Mouse (Mus musculus): ENCODE data around the gene Lmbrd2. TPM values are rescaled to one million over a fixed set of nuclear protein-coding genes. Genes with fewer than 3 reads are reported as not detected.
"Not testable (repeated sequence)": the region's sequence is repeated elsewhere in the genome, so short reads cannot be mapped to it uniquely, and the experiment has no call there.

Lmbrd2 gene
- total RNA-seq, 1 experiment, result 24.1 TPM

GRCm38 (mm10) chr15:9198421-9198820 is 58.1 kb downstream of the Lmbrd2 start:
- Histone ChIP-seq H3K9ac (ENCODE audit: insufficient read depth, low read depth, low read length, poor library complexity, severe bottlenecking) (no peak overlapping the region), H3K4me3 (ENCODE audit: insufficient read depth in 1 of 2, low read depth in 1 of 2, low read length in 2 of 2, poor library complexity in 1 of 2, severe bottlenecking in 1 of 2) (no peak overlapping the region), H3K27ac (ENCODE audit: insufficient read depth, low read depth, low read length, poor library complexity, severe bottlenecking) (no peak overlapping the region), H3K9me3 (ENCODE audit: control insufficient read depth, insufficient read depth, low read depth, low read length) (no peaks in the 10 kb centered on the region), H3K4me1 (ENCODE audit: control insufficient read depth in 2 of 2, insufficient read depth in 2 of 2, low read length in 2 of 2, poor library complexity in 1 of 2) (no peaks in the 10 kb centered on the region), H3K36me3 (ENCODE audit: control insufficient read depth, insufficient read depth, low read length, poor library complexity, severe bottlenecking) (no peaks in the 10 kb centered on the region; the same call in 1 of the 2 replicates)
- TF ChIP-seq MAFK (IDR thresholded peaks at IDR 0.05; ENCODE audit: insufficient read depth, low read depth, low read length) (no peak), CHD2 (IDR thresholded peaks at IDR 0.05; ENCODE audit: low read depth, low read length) (no peak), HCFC1 (IDR thresholded peaks at IDR 0.05; ENCODE audit: borderline replicate concordance, insufficient read depth, low read length) (no peak), ZNF384 (IDR thresholded peaks at IDR 0.05; ENCODE audit: low read depth, low read length) (no peak), ZC3H11A (IDR thresholded peaks at IDR 0.05; ENCODE audit: borderline replicate concordance, low read depth, low read length) (no peak)
- no peak for DNase-seq (ENCODE audit: low read depth, low spot score)
- in situ Hi-C loops (cut with MboI; ENCODE audit: low sequenced_read_pairs in 2 of 2, unreplicated experiment in 2 of 2), result no loop called here

DNA sequence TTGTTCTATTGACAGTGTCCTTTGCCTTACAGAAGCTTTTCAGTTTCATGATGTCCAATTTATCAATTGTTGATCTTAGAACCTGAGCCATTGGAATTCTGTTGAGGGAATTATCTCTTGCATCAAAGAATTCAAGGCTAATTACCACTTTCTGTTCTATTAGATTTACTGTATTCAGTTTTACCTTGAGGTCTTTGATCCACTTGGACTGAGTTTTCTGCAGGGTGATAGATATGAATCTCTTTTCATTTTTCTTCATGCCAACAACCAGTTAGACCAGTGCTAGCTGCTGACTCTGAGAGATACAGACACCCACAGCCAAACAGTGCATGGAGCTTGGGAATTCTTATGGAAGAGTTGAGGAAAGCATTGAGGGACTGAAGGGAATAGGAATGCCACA is 71.5 kb downstream of the Lmbrd2 start:
- H3K4me1 ChIP-seq (ENCODE audit: control insufficient read depth in 2 of 2, insufficient read depth in 2 of 2, low read length in 2 of 2, poor library complexity in 1 of 2), result peaks cover 1 to 2% of the 10 kb centered on the region in 2 experiments; a peak in 1 of 4 replicates
- DNase-seq (ENCODE audit: low read depth, low spot score), result no peak
- no peak overlapping the region for H3K4me3 ChIP-seq (ENCODE audit: insufficient read depth in 1 of 2, low read depth in 1 of 2, low read length in 2 of 2, poor library complexity in 1 of 2, severe bottlenecking in 1 of 2)
- in situ Hi-C loops (cut with MboI; ENCODE audit: low sequenced_read_pairs in 2 of 2, unreplicated experiment in 2 of 2), result no loop called here
- no peaks in the 10 kb centered on the region for H3K36me3 ChIP-seq (ENCODE audit: control insufficient read depth, insufficient read depth, low read length, poor library complexity, severe bottlenecking)
- peaks cover 4% of the 10 kb centered on the region for H3K9me3 ChIP-seq (ENCODE audit: control insufficient read depth, insufficient read depth, low read depth, low read length)
- H3K9ac ChIP-seq (ENCODE audit: insufficient read depth, low read depth, low read length, poor library complexity, severe bottlenecking), result no peak overlapping the region
- no peak for TF ChIP-seq ZC3H11A (IDR thresholded peaks at IDR 0.05; ENCODE audit: borderline replicate concordance, low read depth, low read length)
- no peak for TF ChIP-seq MAFK (IDR thresholded peaks at IDR 0.05; ENCODE audit: insufficient read depth, low read depth, low read length)
- TF ChIP-seq HCFC1 (IDR thresholded peaks at IDR 0.05; ENCODE audit: borderline replicate concordance, insufficient read depth, low read length), result no peak
- no peak for TF ChIP-seq CHD2 (IDR thresholded peaks at IDR 0.05; ENCODE audit: low read depth, low read length)
- TF ChIP-seq ZNF384 (IDR thresholded peaks at IDR 0.05; ENCODE audit: low read depth, low read length), result no peak
- H3K27ac ChIP-seq (ENCODE audit: insufficient read depth, low read depth, low read length, poor library complexity, severe bottlenecking), result peak overlapping the region; percentile 70; the same call in 1 of the 2 replicates

- peak overlapping the region; percentile 86; the same call in 1 of the 2 replicates for H3K27ac ChIP-seq (ENCODE audit: insufficient read depth, low read depth, low read length, poor library complexity, severe bottlenecking)
- DNase-seq (ENCODE audit: low read depth, low spot score), result peak; percentile 59
- H3K36me3 ChIP-seq (ENCODE audit: control insufficient read depth, insufficient read depth, low read length, poor library complexity, severe bottlenecking); H3K9me3 ChIP-seq (ENCODE audit: control insufficient read depth, insufficient read depth, low read depth, low read length); H3K9ac ChIP-seq (ENCODE audit: insufficient read depth, low read depth, low read length, poor library complexity, severe bottlenecking); in situ Hi-C loops (cut with MboI; ENCODE audit: low sequenced_read_pairs in 2 of 2, unreplicated experiment in 2 of 2); H3K4me3 ChIP-seq (ENCODE audit: insufficient read depth in 1 of 2, low read depth in 1 of 2, low read length in 2 of 2, poor library complexity in 1 of 2, severe bottlenecking in 1 of 2); H3K4me1 ChIP-seq (ENCODE audit: control insufficient read depth in 2 of 2, insufficient read depth in 2 of 2, low read length in 2 of 2, poor library complexity in 1 of 2): not testable (repeated sequence)
These were observed 72.7 kb downstream of the Lmbrd2 start for GRCm38 (mm10) chr15:9213026-9213425.

- H3K9me3 ChIP-seq (ENCODE audit: control insufficient read depth, insufficient read depth, low read depth, low read length); in situ Hi-C loops (cut with MboI; ENCODE audit: low sequenced_read_pairs in 2 of 2, unreplicated experiment in 2 of 2); H3K36me3 ChIP-seq (ENCODE audit: control insufficient read depth, insufficient read depth, low read length, poor library complexity, severe bottlenecking); H3K4me3 ChIP-seq (ENCODE audit: insufficient read depth in 1 of 2, low read depth in 1 of 2, low read length in 2 of 2, poor library complexity in 1 of 2, severe bottlenecking in 1 of 2); DNase-seq (ENCODE audit: low read depth, low spot score); H3K4me1 ChIP-seq (ENCODE audit: control insufficient read depth in 2 of 2, insufficient read depth in 2 of 2, low read length in 2 of 2, poor library complexity in 1 of 2); H3K9ac ChIP-seq (ENCODE audit: insufficient read depth, low read depth, low read length, poor library complexity, severe bottlenecking): not testable (repeated sequence)
- H3K27ac ChIP-seq (ENCODE audit: insufficient read depth, low read depth, low read length, poor library complexity, severe bottlenecking), result peak overlapping the region; percentile 93
These were observed 73.1 kb downstream of the Lmbrd2 start for GRCm38 (mm10) chr15:9213431-9213830.

DNA sequence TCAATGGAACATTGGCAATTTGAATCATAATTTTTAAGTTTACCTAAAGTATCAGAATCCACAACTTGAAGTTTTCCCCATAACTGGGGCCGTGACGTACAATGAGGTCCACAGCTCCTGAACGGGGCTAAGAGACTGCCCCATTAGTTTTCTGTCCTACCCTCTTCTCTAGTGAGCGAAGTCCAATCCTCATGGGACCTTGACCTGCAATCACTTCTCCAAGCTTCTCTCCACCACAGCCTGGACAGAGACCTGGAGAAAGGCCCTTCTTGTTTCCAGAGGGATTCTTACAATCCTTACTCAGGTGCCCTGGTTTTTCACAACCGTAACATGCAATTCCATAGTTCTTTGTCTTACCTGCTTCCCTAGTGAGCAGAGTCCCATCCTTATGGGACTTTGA is 76.1 kb downstream of the Lmbrd2 start:
- in situ Hi-C loops (cut with MboI; ENCODE audit: low sequenced_read_pairs in 2 of 2, unreplicated experiment in 2 of 2), result no loop called here
- TF ChIP-seq HCFC1 (IDR thresholded peaks at IDR 0.05; ENCODE audit: borderline replicate concordance, insufficient read depth, low read length), result no peak
- no peak for TF ChIP-seq ZNF384 (IDR thresholded peaks at IDR 0.05; ENCODE audit: low read depth, low read length)
- TF ChIP-seq MAFK (IDR thresholded peaks at IDR 0.05; ENCODE audit: insufficient read depth, low read depth, low read length), result no peak
- no peak for TF ChIP-seq ZC3H11A (IDR thresholded peaks at IDR 0.05; ENCODE audit: borderline replicate concordance, low read depth, low read length)
- TF ChIP-seq CHD2 (IDR thresholded peaks at IDR 0.05; ENCODE audit: low read depth, low read length), result no peak
- H3K27ac ChIP-seq (ENCODE audit: insufficient read depth, low read depth, low read length, poor library complexity, severe bottlenecking), result no peak overlapping the region

DNA sequence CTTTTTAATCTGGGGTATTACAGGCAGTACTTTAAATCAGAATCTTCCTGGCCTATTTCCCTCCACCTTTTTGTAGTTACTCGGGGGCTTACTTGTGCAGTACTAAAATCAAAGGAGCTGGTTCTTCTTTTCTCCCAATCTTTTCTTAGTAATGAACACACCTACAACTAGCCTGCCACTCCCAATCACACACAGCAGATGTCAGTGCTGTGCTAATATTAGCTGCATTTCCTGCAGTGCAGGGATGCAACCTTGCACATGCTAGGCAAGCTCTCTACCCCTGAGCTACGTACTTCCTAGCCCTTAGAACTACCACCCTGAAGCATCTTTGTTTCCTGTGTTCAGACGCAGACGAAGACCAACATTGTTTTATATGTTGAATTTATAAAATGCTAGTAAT is 90.6 kb downstream of the Lmbrd2 start:
- H3K4me3 ChIP-seq (ENCODE audit: insufficient read depth in 1 of 2, low read depth in 1 of 2, low read length in 2 of 2, poor library complexity in 1 of 2, severe bottlenecking in 1 of 2); H3K4me1 ChIP-seq (ENCODE audit: control insufficient read depth in 2 of 2, insufficient read depth in 2 of 2, low read length in 2 of 2, poor library complexity in 1 of 2); H3K36me3 ChIP-seq (ENCODE audit: control insufficient read depth, insufficient read depth, low read length, poor library complexity, severe bottlenecking); H3K27ac ChIP-seq (ENCODE audit: insufficient read depth, low read depth, low read length, poor library complexity, severe bottlenecking); in situ Hi-C loops (cut with MboI; ENCODE audit: low sequenced_read_pairs in 2 of 2, unreplicated experiment in 2 of 2); H3K9ac ChIP-seq (ENCODE audit: insufficient read depth, low read depth, low read length, poor library complexity, severe bottlenecking); H3K9me3 ChIP-seq (ENCODE audit: control insufficient read depth, insufficient read depth, low read depth, low read length); DNase-seq (ENCODE audit: low read depth, low spot score): not testable (repeated sequence)

More for the DNA sequence above, 76.1 kb downstream of the Lmbrd2 start:
- no peak for DNase-seq (ENCODE audit: low read depth, low spot score)
- peaks cover 0 to 1% of the 10 kb centered on the region in 2 experiments; a peak in 1 of 4 replicates for H3K4me1 ChIP-seq (ENCODE audit: control insufficient read depth in 2 of 2, insufficient read depth in 2 of 2, low read length in 2 of 2, poor library complexity in 1 of 2)
- no peak overlapping the region for H3K4me3 ChIP-seq (ENCODE audit: insufficient read depth in 1 of 2, low read depth in 1 of 2, low read length in 2 of 2, poor library complexity in 1 of 2, severe bottlenecking in 1 of 2)
- no peak overlapping the region for H3K9ac ChIP-seq (ENCODE audit: insufficient read depth, low read depth, low read length, poor library complexity, severe bottlenecking)
- peaks cover 4% of the 10 kb centered on the region for H3K9me3 ChIP-seq (ENCODE audit: control insufficient read depth, insufficient read depth, low read depth, low read length)
- H3K36me3 ChIP-seq (ENCODE audit: control insufficient read depth, insufficient read depth, low read length, poor library complexity, severe bottlenecking), result no peaks in the 10 kb centered on the region

Measured in ES-E14 (cell line).